Mouse (Mus musculus) G1E (cell line): ENCODE measurements around the gene Sema6c.

Source experiments
- CTCF ChIP-seq: IDR thresholded peaks from 2 replicates; pipeline ENCODE4 v1.5.1; 2012; ENCODE audit warnings: low read depth, low read length, inconsistent platforms, mixed read lengths
- GATA1 ChIP-seq: IDR thresholded peaks from 2 replicates; pipeline ENCODE4 v1.6.1; 2012; ENCODE audit warnings: borderline replicate concordance, low read length, inconsistent platforms, mixed read lengths
- TAL1 ChIP-seq: conservative IDR thresholded peaks from 2 replicates; pipeline ENCODE4 v1.6.1; 2012; ENCODE audit warnings: low read depth, low read length, inconsistent platforms, mixed read lengths

DNA sequence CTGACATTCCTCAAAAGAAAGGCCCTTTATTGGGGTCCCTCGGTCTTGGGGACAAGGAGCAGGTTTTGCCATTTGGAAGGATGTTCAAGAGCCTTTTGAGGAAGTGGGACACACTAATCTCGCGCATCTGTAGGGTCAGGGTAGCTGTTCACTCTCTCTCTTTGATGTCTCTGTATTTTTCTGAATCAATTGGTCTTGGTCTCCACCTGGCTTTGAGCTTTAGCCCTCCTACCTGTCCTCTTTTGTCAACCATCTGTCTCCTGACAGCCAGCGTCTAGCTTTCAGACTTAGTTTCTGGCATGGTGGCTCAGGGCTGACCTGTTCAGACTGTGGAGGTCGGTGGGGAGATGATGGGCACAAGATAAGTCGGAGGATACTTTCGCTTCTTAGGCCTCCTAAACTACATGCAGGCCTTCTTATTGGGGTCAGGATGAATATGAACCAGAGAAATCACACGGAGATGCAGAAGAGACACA, 708 bp upstream of the Sema6c start:
- TF ChIP-seq CTCF (no peak), TAL1 (no peak), GATA1 (no peak)
